Mouse (Mus musculus) kidney, postnatal 4 days (tissue): ENCODE data around the gene Senp5.
"Not testable (repeated sequence)": the region's sequence is repeated elsewhere in the genome, so short reads cannot be mapped to it uniquely, and the experiment has no call there.

Source experiments
- DNase-seq, 2 experiments: peaks; one replicate each; pipeline ENCODE4 v3.0.0; 2021; ENCODE audit warnings: mixed read lengths in 2 of 2

Senp5 gene

DNA sequence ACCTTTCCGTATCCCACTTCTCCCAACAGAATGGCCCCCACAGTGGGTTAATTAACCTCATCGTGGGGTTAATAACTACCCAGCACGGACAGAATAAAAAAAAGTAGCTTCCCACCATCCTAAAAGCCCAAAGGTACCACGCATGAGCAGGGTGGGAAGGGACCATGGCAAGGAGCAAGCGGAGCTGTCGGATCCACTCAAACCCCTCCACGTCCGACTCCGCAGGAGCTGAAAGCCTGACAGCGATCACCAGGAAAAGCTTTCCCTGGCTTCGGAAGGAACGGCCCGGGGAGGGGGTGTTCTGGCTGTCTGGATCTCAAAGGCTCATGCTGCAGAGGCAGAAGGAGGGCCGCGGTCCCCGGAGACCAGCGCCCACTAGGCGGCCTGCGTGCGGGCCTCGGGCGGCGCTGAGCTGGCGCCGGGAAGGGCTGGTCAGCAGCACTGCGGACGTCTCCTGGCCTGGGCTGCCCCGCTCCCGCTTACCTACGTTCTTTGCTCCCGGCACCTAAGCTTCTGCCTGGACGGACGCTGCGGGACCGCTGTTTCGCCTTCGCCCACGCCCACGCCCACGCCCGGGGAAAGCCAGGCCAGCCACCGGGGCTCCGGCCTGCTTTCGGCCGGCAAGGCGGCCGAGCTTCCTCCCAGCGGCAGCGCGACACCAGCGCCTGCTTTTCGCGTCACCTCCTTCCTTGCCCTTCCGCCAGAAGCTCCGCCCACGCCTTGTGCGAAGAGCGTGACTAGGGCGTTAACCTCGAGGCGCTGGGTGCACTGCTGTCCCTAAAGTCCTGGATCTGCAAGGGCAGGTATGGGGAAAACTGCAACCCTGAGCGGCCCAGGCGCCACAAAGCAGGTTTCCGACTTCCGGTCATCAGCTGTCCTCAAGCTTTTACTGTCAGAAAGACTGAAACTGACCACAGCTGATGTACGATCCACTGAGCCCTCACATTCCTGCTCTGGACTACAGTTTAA, at the start of gene Senp5:
Gene Senp5, minus strand, starts transcription at position 779 of the 969 bp plus-strand sequence.
- peak; percentile 94 to 96 for DNase-seq

DNA sequence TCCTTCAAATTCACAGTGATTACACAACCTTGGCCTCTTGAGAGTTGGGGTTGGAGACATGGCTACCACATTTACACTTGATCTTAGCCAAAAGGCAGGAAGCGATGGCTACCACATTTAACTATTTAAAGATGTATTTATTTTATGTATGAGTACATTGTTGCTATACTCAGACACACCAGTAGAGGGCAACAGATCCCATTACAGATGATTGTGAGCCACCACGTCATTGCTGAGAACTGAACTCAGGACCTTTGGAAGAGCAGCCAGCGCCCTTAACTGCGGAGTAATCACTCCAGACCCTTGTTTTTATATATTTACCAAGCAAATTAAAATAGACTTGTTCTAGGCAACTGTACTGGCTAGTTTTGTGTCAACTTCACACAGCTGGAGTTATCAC, 39.3 kb upstream of the Senp5 start:
- no peak for DNase-seq

DNA sequence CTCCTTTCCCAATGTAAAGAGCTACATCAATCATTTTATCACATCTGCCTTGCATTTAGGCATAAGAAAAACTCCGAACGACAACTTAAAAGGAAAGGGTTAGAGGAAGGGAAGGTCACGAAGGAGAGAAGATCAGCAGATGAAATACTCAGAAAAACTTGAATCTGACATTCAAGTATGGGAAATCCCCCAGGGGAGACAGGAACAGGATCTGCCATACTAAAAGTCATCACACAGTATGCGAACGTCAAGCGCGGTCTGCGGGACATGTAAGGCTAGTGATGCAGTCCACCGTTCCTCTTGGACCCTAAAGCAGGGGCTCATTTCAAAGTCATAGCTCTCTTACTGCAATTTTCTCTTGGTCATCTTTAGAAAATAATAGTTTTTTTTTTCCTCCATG, 16.6 kb upstream of the Senp5 start:
- no peak for DNase-seq

DNA sequence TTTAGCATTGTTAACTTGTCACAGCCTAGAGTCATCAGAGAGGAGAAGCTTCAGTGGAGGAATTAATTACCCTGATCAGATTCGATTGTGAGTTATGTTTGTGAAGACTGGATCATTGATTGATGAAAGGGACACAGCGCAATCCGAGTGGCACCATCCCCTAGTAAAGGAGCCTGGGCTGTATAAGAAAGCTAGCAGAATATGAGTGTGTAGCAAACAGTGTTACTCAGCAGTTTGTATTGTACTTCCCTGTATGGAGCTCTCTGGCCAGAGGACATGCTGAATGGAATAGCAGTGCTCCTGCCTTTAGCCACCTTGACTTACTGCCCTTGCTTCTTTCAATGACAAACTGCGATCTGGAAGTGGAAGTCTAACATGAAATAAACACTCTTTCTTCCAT, 7.2 kb upstream of the Senp5 start:
- no peak for DNase-seq

DNA sequence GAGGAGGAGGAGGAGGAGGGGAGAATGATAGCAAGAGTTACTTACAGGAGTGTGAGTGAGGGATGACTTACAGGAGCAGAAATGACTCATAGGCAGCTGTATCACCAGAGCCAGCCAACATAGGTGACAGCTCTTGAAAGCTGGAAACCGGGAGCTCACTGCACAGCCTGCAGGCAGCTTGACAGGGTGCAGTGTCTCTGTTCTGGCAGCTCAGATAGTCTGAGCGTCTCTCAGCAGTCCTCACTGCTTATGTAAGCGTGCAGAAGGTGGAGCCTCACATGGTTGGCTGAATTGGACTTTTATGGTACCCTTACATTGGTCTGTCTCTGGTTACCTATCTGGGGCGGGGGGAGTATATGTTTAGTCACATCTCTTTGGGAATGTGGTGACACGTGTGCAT, 6.8 kb upstream of the Senp5 start:
- DNase-seq = peak in 1 of 2 experiments; percentile 15

DNA sequence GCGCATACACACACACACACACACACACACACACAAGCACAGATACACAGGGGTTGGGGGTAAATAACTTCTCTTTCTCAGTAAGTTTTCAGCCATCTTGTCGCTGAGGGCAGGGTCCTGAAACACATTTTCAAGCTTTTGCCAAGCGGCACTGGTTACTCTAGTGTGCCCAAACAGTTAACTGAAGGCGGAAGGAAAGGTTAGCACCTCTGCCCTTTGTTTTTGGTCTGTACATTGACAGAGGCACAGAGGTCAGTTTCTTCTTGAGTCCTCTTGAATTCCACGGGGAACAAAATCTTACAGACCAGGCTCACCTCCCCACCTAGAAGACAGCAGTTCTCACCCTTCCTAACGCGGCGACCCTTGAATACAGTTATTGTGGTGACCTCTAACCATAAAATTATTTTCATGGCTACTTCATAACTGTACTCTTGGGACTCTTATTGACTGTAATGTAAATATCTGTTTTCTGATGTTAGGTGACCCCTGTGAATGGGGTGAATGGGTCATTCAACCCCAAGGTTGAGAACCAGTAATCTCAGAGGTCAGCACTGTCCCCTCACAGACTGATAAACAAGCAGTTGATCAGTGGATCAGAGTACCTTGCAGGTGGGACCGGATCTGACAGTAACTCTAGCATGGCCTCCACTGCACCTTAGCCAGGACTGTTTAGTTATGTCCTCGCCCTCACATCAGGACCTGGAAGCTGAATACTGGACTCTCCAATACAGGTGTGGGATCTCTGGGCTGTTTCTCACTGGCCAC, 5.6 kb upstream of the Senp5 start:
- no peak for DNase-seq

DNA sequence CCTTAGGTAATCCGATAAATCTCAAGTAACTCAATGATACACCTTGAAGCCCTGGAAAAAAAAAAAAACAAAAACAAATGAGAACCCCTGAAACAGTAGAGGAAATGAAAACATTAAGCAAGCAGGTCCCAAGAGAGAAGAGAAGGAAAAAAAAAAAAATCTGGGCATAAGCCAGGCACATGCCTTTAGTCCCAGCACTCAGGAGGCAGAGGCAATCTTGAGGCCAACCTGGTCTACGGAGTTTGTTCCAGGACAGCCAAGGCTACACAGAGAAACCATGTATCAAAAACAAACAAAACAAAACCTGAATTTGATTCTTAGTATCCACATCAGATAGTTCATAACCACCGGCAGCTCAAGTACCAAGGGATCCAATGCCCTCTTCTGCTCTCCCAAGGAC, 1.6 kb upstream of the Senp5 start:
- no peak for DNase-seq

DNA sequence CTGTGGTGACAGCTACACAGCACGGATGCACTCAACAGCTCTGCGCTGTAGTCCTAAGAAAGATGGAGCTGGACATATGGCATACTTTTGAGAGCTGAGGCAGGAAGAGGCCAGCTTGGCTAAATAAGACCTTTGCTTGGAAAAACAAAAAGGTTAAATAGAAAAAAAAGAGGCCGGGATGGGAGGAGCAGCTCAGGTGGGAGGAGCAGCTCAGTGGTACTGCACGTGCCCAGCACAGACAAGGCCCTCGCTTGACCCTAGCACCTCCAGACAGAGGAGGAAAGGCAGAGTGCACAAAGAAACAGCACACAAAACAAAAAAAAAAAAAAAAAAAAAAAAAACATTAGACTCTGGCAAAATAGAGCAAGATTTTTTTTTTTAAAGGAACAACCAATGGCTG, 6.7 kb downstream of the Senp5 start:
- no peak for DNase-seq

DNA sequence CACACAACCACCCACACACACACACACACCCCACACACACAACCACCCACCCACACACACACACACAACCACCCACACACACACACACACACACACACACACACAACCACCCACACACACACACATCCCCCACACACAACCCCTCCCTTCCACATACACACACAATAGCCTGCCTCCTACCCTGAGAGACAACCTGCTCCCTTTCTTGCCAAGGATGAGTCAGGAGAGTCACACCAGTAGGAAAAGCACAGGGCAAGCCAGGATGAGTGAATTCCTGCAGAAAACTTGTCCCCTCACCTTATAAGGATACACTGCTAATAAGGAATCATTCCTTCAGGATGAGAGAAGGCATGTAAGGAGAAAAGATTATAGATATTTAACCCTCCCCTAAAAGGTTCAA, 9.1 kb downstream of the Senp5 start:
- no peak for DNase-seq

DNA sequence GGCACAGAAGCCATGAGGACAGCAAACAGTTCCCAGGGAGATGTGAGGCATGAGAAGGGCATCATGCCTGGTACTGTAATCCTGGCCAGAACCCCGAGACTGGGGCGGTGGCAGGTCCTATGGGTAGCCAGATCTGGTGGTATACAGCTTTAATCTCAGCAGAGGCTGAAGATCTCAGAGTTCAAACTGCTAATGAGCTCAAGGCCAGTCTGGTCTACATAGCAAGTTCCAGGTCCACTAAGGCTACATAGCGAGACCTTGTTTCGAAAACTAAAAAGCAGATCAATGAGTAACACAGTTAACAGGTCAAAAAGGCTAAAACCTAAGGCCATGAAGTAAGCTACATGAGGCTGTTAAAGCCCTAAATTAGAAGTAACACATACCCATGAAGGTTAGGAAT, 9.9 kb downstream of the Senp5 start:
- DNase-seq = no peak

DNA sequence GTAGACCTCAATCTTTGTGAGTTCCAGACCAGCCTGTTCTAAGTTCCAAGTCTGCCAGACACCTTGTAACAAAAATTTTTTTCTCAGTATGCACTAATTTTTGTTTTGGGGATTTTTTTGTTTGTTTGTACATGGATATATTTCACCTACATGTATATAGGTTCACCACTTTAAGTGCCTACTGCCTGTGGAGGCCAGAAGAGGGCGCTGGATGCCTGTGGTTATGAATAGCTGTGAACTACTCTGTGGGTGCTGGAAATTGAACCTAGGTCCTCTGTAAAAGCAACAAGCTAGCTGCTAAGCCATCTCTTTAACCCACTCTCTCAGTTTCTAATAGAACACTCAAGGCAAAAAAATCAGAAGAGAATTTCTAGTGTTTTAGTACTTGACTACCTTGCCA, 11.0 kb downstream of the Senp5 start:
- DNase-seq = no peak

DNA sequence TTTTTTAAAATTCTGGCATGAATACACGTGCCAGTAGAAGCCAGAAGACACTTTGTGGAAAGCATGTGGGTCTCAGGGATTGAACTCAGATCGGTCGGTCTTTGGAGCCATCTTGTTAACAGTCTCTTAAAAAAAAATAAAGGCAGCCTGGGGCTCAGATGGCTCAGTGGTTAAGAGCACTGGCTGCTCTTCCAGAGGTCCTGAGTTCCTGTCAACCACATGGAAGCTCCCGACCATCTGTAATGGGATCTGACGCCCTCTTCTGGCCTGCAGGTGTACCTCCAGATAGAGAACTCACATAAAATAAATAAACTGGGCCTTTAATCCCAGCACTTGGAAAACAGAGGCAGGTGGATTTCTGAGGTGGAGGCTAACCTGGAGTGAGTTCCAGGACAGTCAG, 22.1 kb downstream of the Senp5 start:
- no peak for DNase-seq

DNA sequence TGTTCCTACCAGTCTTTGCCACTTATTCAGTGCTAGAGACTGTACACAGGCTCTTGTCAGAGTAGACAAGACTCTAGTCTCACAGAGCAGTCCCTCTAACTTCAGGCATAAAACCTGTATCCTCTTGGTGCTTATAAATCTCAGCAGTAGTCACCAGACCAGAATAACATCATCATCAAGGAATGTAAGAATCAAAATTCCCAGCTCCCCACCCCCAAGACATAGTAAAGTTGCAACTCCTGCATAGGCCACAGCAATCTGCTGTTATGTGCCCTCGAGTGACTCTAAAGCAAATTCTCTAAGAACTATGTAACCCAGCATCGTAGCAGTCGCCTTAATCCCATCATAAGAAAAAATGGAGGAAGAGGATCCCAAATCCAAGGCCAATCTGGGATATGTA, 23.6 kb downstream of the Senp5 start:
- DNase-seq = no peak

DNA sequence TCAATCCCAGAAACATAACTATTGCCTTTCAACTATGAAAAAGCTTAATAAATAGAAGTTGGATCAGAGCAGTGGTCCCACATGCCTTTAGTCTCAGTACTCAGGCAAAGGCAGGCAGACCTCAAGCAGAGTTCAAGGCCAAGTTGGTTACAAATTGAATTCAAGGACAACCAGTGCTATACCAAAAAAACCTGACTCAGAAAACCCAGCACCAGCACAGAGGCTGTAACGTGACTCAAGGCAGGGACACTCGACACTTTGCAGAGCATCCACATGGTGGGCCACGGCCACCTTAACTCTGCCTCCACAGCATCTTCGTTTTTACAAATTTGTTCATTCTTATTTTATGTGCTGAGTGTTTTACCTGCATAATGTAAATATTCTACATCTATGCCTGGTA, 27.8 kb downstream of the Senp5 start:
- DNase-seq = no peak

DNA sequence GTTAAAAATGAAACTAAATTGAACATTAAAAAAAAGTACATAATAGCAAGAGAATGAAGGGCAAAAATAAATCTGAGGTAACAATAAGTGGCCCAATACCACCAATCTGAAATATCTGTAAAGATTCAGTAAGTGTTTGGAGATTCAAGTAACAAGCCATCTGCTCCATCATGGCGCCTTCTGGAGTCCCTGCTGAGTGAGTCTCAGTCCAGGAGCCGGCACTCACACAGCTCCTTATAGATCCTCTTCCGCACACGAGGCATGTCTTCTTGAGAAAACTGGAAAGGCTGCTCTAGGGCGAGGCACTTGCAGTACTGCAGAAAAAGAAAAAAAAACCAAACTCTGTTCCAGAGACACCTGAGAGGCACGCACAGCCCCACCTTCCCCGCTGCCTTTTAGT, 39.9 kb downstream of the Senp5 start:
- no peak for DNase-seq

DNA sequence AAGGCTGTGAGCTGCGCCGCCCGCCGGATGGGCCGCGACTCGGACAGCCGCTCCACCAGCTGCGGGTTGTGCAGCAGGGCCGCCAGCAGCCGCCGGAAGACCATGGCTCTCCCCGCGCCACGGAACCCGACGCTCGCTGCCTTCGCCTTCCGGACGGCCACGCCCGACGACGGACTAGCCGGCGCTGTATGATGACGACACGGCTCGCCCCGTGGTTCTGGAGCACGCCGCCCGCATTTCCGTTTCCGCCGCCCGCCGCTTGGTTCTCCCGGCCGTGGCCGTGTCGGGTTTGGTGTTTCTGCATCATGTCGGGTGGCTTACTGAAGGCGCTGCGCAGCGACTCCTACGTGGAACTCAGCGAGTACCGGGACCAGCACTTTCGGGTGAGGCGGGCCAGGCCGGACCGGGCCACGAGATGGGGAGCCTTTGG, 54.7 kb downstream of the Senp5 start, which contains the start of the genes 0610012G03Rik and Ncbp2:
Gene 0610012G03Rik, minus strand, starts transcription at position 150 of the 430 bp plus-strand sequence.
Gene Ncbp2, plus strand, starts transcription at position 169 of the 430 bp plus-strand sequence.
- peak; percentile 98 for DNase-seq

DNA sequence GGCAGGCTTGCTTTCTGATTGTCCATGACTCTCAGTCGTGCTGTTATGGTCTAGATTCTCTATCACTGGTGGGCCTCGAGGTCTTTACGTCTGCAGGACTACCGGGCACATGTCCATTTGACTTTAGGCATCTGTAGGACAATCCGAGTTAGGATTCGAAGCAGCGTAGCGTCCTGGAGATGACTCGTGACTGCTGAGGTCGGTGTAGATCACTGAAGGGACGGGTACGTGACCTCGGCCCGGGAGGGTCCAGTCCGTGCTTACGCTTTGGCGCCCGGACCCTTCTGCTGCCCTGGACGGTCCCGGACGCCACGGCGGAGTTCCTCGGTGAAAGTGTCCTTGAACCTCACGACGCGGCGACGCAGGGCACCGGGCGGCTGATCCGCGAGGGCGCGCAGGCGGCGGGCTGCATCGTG, 55.2 kb downstream of the Senp5 start:
- no peak for DNase-seq

DNA sequence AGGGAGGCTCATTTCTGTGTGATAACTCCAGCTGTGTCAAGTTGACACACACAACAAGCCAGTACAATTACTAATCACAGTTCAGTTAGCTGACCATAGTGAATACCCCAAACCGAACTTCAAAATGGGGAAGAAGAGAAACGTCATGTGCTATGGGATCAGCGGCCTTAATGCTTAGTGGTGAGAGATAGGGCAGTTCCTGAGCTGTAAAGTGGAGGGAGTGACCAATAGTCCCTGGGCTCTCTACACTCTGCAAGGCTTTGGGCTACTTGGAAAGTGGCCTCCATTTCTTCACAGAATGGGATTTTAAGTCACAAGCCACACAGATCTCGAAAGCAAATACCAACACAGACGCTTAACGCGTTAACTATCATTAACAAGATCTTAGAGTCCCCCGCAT, 55.8 kb downstream of the Senp5 start:
- DNase-seq = no peak

DNA sequence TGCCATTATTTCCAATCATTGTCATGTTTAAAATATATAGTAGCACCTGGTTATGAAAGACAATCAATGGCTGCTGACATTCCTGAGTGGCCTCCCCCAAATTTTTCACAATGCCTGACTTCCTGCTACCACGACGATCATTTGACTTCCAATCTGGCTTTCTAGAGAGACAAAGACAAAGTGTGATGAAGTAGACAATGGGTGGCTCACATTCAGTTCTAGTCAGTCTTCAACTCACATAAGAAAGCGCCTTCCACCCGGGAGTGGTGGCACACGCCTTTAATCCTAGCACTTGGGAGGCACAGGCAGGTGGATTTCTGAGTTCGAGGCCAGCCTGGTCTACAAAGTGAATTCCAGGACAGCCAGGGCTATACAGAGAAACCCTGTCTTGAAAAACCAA, 57.1 kb downstream of the Senp5 start:
- not testable (repeated sequence) for DNase-seq

DNA sequence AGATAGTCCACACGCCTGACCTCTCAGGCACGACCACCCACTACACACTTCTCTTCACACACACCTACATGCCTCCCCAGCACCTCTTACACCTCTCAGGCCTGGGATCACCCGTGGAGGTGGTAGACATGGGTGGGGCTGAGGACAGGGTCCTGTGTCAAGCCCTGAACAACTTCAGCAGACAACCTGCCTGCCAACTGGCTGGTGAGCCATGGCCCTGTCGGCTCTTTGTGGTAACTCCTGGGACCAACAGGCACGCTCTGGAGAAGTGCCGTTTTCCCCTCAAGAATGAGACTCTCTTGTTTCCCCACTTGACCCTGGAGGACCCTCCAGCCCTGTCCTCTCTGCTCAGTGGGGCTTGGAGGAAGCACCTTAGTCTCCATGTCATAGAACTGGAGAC, 57.7 kb downstream of the Senp5 start:
- no peak for DNase-seq

DNA sequence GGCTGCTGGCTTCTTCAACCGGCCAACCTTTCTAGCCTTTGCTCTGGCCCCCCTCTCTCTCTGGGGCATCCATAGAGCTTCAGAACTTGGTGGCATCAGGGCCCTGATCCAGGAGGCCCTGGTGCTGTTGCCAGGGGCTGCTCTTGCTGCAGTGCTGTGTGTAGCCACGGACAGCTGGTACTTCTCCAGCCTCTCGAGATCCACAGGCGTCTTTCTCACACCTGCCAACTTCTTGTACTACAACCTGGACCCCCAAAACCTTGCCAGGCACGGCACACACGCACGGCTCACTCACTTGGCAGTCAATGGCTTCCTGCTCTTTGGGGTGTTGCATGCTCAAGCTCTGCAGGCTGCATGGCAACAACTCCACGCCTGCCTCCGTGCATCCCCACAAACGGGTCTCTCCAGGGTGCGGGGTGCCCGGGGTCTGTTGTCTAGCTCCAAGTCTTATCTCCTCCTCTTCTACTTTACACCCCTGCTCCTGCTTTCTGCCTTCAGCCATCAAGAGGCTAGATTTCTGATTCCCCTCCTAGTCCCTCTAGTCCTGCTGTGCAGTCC, 58.3 kb downstream of the Senp5 start:
- DNase-seq = no peak

DNA sequence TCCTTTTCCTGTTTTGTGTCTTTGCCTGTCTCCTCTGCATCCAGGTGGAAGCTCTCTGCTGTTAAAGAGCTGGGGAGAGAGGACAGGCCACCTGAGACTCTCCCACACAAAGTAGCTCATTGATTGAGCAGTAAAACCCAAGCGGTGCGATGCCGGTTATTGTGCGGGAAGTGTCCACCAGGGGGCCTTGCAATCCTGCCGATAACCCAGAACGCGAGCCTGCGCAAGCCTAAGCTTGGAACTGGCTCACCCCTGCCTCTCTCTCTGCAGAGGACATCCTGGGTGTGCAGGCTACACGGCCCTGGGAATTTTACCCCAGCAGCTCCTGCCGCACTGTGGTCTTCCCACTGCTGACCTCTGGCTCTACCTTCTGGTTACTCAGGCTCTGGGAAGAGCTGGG, 59.1 kb downstream of the Senp5 start:
- peak; percentile 88 to 90 for DNase-seq

DNA sequence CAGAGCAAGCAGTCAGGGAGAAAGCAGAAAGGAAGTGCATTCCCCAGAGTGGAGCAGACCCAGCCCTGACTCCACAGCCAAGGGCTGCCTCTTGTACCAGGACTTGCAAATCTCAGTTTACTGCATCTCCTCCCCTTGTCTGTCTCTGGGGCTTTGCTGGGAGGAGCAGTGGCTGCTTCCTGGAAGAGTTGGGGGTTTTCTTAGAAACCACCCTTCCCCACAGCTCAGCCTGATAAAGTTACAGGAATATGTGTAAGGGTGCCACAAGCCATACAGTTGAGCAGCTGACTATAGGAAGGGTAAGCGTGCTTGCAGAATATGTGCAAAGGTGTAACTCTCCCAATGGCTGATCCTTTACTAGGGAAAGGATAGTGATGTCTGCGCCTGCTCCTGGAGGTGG, 62.5 kb downstream of the Senp5 start:
- DNase-seq = no peak
